Mouse (Mus musculus): ENCODE results near the gene Mgrn1.
A peak's percentile ranks its signal among the peaks of the same experiment; 100 is the strongest.

Mgrn1 gene

GRCm38 (mm10) chr16:4879101-4879707 is 6.8 kb upstream of the Mgrn1 start:
- DNase-seq (ENCODE audit: low spot score), result peak; percentile 44

DNA sequence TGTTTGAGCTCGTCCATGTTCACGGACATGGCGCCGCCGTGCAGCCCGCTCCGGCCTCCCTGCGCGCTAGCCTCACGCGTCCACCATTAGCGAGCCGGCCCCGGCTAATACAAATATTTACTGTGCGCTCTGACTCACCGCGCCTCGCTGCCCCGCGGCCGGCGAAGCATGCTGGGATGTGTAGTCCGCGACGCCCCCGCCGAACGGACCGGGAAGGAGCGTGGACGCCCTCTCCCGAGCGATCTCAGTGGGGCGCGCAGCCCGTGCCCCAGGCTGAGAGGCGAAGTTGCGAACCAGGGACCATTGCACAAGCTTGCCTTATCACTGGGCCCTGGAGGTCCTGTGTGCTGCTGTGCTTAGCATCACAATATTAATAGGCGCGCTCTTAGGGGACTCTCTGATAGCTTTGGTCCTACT is 6.3 kb upstream of the Mgrn1 start:
- DNase-seq (ENCODE audit: low spot score), result peak; percentile 86

DNA sequence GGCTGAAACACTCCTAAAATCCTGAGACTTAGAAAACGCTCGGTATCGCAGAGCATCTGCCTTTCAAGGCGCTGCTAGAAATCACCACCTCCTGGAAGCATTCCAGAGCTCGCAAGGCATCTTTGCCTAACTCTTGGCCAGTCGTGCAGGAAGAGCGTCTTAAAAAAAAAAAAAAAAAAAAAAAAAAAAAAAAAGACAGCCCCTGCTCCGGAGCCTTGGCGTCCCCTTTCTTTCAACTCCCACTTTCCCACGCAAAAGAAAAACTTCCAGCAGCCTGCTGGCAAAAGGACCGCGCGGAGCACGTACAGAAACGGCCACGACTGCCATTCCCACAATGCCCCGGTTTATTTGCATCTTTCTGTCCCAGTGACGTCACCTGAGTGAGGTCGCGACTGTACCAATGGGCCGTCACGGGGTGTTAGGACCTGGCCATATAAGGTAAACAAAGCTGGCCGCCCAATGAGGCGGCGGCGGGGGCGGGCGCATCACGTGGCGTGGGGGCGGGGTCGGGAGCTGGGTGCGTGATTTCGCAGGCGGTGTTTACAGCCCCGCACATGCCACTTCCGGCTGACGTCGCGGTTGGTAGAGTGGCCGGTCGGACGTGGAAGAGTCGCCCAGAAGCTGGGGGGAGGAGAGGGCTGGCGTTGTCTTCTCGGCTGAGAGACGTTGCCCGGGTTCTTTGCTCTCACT is 5.8 kb upstream of the Mgrn1 start, which contains the start of gene Ubald1:
Gene Ubald1, minus strand, starts transcription at position 180 of the 690 bp plus-strand sequence.
- DNase-seq (ENCODE audit: low spot score), result peak; percentile 99

GRCm38 (mm10) chr16:4881400-4882351 is 4.4 kb upstream of the Mgrn1 start:
- no peak for DNase-seq (ENCODE audit: low spot score)

GRCm38 (mm10) chr16:4884930-4885329 is 1.1 kb upstream of the Mgrn1 start:
- DNase-seq (ENCODE audit: low spot score), result no peak

GRCm38 (mm10) chr16:4886690-4887020 is 606 bp downstream of the Mgrn1 start:
- DNase-seq (ENCODE audit: low spot score), result no peak

GRCm38 (mm10) chr16:4890201-4890709 is 4.2 kb downstream of the Mgrn1 start:
- DNase-seq (ENCODE audit: low spot score), result no peak

GRCm38 (mm10) chr16:4892171-4892570 is 6.1 kb downstream of the Mgrn1 start:
- DNase-seq (ENCODE audit: low spot score), result no peak

DNA sequence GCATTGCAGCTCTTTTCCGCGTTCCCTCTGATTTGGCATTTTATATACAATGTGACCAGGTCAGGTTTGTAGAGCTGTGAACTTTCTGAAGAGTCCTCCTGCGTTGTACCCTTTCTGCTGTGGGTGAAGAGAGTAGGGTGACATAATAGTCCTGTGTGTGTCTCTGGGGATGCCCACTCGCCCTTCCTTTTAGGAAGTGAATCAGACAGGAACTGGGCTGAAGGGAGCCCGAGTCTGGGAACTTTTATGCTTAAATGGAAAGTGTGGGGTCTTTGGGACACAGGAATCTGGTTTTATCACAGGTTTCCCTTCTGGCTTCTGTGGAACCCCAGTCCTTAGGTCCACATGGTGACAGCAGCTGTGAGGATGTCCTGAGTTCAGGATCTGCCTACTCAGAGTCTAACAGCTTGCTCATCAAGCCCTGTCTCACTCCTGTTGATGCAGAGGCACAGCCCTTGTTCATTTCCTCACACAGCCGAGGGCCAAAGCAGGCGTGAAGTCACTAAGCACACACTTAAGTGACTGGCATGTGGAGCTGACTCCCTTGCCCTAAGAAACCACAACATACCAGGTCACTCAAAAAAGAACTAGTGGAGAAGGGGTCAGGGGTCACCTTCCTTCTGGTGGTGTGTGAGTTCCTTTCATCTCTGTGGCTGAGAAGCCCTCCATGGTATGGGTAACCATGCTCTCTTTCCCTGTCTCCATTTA is 8.3 kb downstream of the Mgrn1 start:
- DNase-seq (ENCODE audit: low spot score), result no peak

DNA sequence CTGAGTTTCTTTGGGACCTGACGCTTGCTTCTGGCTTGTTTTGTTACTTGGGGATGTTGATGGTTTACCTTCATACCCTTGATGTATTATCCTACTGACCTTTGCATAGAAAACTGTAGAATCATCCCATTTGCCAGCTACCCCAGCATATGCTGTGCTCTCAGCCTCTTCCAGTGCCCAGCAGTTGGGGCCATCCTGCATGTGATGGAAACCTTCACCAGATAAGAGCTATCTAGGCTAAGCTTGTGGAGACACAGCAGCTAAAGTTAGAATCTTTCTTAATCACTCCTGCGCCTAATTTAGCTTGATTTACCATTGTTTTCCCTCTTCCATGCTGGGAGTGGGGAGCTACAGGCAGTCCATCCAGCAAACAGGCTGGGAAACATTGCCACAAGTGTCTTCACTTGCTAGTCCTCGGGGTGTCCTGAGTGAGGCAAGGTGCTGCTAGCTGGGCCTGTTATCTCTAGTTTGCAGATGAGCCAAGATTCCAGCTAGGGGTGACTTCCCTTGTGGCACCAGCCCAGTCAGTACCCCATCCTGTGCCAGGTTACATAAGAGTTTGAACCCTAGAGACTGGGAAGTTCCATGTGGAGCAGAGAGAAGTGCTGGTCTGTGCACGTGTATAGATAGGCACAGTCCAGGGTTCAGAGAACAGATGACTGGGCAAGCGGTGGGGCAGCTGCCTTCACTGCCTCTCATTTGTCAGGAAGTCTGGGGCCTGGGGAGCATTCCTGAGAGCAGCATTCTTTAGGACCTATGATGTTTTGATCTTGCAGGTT is 10.4 kb downstream of the Mgrn1 start:
- DNase-seq (ENCODE audit: low spot score), result no peak

DNA sequence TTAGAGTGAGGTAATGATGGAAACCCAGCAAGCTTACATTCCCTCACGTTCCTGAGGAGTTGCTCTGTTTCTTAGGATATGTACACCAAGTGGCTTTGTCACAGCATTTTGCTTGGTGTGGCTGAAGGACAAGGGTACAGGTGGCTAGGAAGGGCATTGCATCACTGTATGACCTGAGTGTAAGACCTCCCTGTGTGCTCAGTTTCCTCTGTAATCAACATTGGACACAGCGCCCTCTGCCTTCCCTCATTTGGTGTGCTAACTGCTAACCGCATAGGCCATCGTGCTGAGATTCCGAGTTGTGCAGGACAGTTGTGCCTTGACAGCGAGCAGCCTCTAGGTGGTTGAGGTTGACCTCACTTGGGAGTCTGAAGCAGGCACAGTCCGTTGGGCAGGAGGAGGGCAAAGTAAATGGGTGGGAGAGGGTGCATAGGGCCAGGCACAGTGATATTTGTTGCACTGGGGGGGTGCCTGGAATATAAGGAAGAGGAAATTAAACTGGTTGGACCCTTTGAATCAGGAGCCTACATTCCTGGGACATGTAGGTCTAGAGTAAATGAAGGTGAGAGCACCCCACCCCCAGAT is 11.2 kb downstream of the Mgrn1 start:
- DNase-seq (ENCODE audit: low spot score), result no peak

DNA sequence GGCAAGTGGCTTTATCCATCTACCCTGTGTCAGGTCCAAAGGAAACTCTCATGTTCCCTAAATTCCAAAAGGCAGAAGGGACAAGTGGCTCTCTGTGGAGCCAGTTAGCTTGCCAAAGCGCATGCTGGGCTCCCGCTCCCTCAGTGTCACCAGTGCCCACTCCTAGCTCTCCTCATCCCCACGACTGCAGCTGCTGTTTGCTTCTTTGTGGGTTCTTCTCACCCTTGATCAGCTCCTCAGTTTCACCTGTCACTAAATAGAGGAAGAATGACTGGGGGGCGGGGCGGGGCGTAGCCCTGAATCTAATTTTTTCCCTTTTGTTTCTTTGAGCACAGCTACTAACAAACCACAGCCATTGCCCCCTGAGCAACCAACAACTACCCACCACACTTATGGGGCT is 12.8 kb downstream of the Mgrn1 start:
- no peak for DNase-seq (ENCODE audit: low spot score)

DNA sequence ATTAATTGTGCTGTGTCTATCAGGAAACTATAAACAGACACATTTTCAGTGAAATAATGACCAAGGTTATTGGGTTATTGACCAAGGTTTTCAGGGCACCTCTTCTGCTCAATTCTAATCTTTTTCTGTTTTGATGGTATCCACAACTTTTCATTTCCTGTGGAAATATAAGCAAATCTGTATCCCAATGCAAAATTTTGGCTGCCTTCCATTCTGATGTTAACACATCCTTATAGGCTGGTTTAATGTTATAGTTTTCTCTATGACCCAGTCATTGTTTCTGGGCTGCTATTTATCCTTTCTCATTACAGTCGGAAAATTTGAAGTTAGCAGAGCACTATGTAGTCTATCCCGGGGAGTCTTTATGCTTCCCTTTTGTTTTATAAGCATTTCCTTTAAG is 13.7 kb downstream of the Mgrn1 start:
- no peak for DNase-seq (ENCODE audit: low spot score)

DNA sequence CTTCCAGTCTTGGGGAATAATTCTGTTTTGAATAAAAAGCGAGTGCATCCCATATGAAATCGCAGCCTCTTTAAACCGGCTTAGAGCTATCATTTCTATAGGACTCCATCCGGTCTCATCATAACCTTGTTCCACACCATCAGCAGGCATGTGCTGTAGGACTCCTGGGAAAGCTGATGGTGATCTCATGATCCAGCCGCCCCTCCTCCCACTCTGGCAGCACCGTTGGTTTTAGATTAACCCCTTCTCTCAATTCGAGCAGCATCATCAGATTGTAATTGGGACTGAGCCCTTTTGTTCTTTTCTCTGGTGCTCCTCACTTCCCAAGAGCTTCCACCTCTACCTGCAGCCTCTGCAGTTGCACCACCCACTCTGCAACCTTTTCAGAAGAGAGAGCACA is 15.1 kb downstream of the Mgrn1 start:
- DNase-seq (ENCODE audit: low spot score), result no peak

- DNase-seq (ENCODE audit: low spot score), result no peak
These were observed 16.3 kb downstream of the Mgrn1 start for GRCm38 (mm10) chr16:4902390-4902789.

GRCm38 (mm10) chr16:4903491-4904102 is 17.5 kb downstream of the Mgrn1 start:
- DNase-seq (ENCODE audit: low spot score), result no peak

DNA sequence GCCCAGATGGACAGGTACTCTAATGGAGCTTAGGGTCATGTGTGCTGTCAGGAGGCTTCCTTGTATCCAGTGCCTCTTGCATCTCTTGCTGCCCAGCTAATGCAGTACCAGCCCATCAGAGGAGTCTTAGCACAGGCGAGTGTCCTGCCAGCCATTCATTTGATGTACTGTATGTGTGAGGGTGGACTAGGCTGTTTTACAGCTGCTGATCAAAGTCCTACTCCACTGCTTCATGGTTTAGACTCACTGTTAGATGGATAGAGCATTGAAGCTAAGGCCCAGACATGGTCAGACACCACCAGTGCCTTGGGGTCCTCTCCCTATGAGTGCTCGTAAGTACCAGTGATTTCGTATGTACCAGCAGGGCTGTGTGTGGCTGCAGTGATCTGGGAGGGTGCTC is 18.8 kb downstream of the Mgrn1 start:
- no peak for DNase-seq (ENCODE audit: low spot score)

GRCm38 (mm10) chr16:4905591-4905990 is 19.5 kb downstream of the Mgrn1 start:
- no peak for DNase-seq (ENCODE audit: low spot score)

- no peak for DNase-seq (ENCODE audit: low spot score)
These were observed 20.5 kb downstream of the Mgrn1 start for GRCm38 (mm10) chr16:4906559-4906958.

GRCm38 (mm10) chr16:4907386-4907785 is 21.3 kb downstream of the Mgrn1 start:
- peak; percentile 35 for DNase-seq (ENCODE audit: low spot score)

All from testis, postnatal 14 days (tissue).